Mouse (Mus musculus) kidney, postnatal 4 days (tissue): ENCODE results near the gene Racgap1.

ENCODE experiments used
- DNase-seq, 2 experiments: peaks; one replicate each; pipeline ENCODE4 v3.0.0; 2021; ENCODE audit warnings: mixed read lengths in 2 of 2

Gene Racgap1

GRCm38 (mm10) chr15:99614273-99614672 lies 37.2 kb downstream of the Racgap1 start:
- no peak for DNase-seq

- DNase-seq, result no peak
These were observed 39.9 kb downstream of the Racgap1 start for GRCm38 (mm10) chr15:99611563-99611962.

GRCm38 (mm10) chr15:99608382-99609125 lies 42.9 kb downstream of the Racgap1 start:
- DNase-seq, result no peak

GRCm38 (mm10) chr15:99607388-99608113 lies 43.9 kb downstream of the Racgap1 start:
- no peak for DNase-seq

GRCm38 (mm10) chr15:99606515-99606914 lies 44.9 kb downstream of the Racgap1 start:
- DNase-seq, result peak; percentile 40 to 59

GRCm38 (mm10) chr15:99605595-99605994 lies 45.9 kb downstream of the Racgap1 start:
- DNase-seq, result no peak

GRCm38 (mm10) chr15:99603216-99603615 lies 48.2 kb downstream of the Racgap1 start:
- DNase-seq, result no peak

GRCm38 (mm10) chr15:99602206-99602820 lies 49.1 kb downstream of the Racgap1 start:
- DNase-seq, result no peak

GRCm38 (mm10) chr15:99601823-99602120 lies 49.7 kb downstream of the Racgap1 start:
- DNase-seq, result no peak

- no peak for DNase-seq
These were observed 50.3 kb downstream of the Racgap1 start, which contains the start of gene Aqp6 for GRCm38 (mm10) chr15:99600986-99601822. Gene Aqp6, plus strand, starts transcription at chr15:99601400.

- DNase-seq, result no peak
These were observed 52.0 kb downstream of the Racgap1 start for GRCm38 (mm10) chr15:99599245-99600070.

GRCm38 (mm10) chr15:99597596-99597995 lies 53.9 kb downstream of the Racgap1 start:
- no peak for DNase-seq

- DNase-seq, result no peak
These were observed 54.6 kb downstream of the Racgap1 start for GRCm38 (mm10) chr15:99596841-99597240.

GRCm38 (mm10) chr15:99596056-99596687 lies 55.3 kb downstream of the Racgap1 start:
- DNase-seq, result peak; percentile 91 to 93

- DNase-seq, result no peak
These were observed 56.5 kb downstream of the Racgap1 start for GRCm38 (mm10) chr15:99594951-99595350.

- no peak for DNase-seq
These were observed 58.6 kb downstream of the Racgap1 start for GRCm38 (mm10) chr15:99592877-99593276.

- no peak for DNase-seq
These were observed 59.3 kb downstream of the Racgap1 start for GRCm38 (mm10) chr15:99592177-99592576.

- DNase-seq, result peak; percentile 57 to 64
These were observed 60.9 kb downstream of the Racgap1 start, which contains the start of gene Aqp5 for GRCm38 (mm10) chr15:99590429-99591084. Gene Aqp5, plus strand, starts transcription at chr15:99590782.

- no peak for DNase-seq
These were observed 61.8 kb downstream of the Racgap1 start for GRCm38 (mm10) chr15:99589704-99590103.

GRCm38 (mm10) chr15:99589237-99589636 lies 62.2 kb downstream of the Racgap1 start:
- no peak for DNase-seq

- DNase-seq, result no peak
These were observed 64.9 kb downstream of the Racgap1 start for GRCm38 (mm10) chr15:99586525-99586924.
